Mouse (Mus musculus): ENCODE measurements around the gene Ddit4. TPM values are rescaled to one million over a fixed set of nuclear protein-coding genes. Genes with fewer than 3 reads are reported as not detected.

Gene Ddit4
- total and polyA plus RNA-seq, 3 experiments, result 39.5 to 136 (median 50.6) TPM

GRCm38 (mm10) chr10:59938662-59939061 is 13.0 kb downstream of the Ddit4 start:
- Histone ChIP-seq H3K4me1 (ENCODE audit: control insufficient read depth in 1 of 2, insufficient read depth in 2 of 2) (peaks cover 18 to 49% of the 10 kb centered on the region in 2 experiments), H3K4me3 (replicated peaks in 1 of 3; ENCODE audit: low read depth in 2 of 3, low read length in 2 of 3, poor library complexity in 1 of 3) (no peak overlapping the region), H3K9ac (ENCODE audit: insufficient read depth, low read depth) (no peak overlapping the region), H3K4me2 (ENCODE audit: insufficient read depth, low read depth, poor library complexity, severe bottlenecking) (no peak overlapping the region), H3K9me3 (replicated peaks; ENCODE audit: low read length) (no peaks in the 10 kb centered on the region), H3K36me3 (replicated peaks in 1 of 2; ENCODE audit: control insufficient read depth in 1 of 2, insufficient read depth in 1 of 2, low read length in 1 of 2) (no peaks in the 10 kb centered on the region), H3K27ac (ENCODE audit: insufficient read depth, low read depth) (no peak overlapping the region), H3K27me3 (replicated peaks) (no peaks in the 10 kb centered on the region), H3K79me2 (replicated peaks; ENCODE audit: control insufficient read depth, extremely low read depth, insufficient read depth, poor library complexity, severe bottlenecking) (no peaks in the 10 kb centered on the region)
- no peak for DNase-seq (ENCODE audit: extremely low read depth)
- in situ Hi-C loops (cut with MboI; ENCODE audit: low pct_ligation_motif_present, low pct_unique_long_range_greater_than_20kb, low sequenced_read_pairs) (no loop called here), dilution Hi-C loops (cut with MboI; ENCODE audit: extremely low pct_ligation_motif_present, extremely low pct_unique_long_range_greater_than_20kb, low sequenced_read_pairs) (no loop called here)
- TF ChIP-seq HCFC1 (IDR thresholded peaks at IDR 0.05; ENCODE audit: low read depth, low read length), result no peak
- no peak for TF ChIP-seq CHD2 (IDR thresholded peaks at IDR 0.05; ENCODE audit: low read length)
- no peak for TF ChIP-seq SIN3A (IDR thresholded peaks at IDR 0.05; ENCODE audit: low read length)
- TF ChIP-seq PAX5 (IDR thresholded peaks at IDR 0.05; ENCODE audit: low read length), result no peak
- no peak for TF ChIP-seq KAT2A (IDR thresholded peaks at IDR 0.05; ENCODE audit: insufficient replicate concordance, low read length)
- no peak for TF ChIP-seq POLR2A (IDR thresholded peaks at IDR 0.05; ENCODE audit: low read depth, low read length)
- TF ChIP-seq BHLHE40 (IDR thresholded peaks at IDR 0.05; ENCODE audit: low read depth, low read length), result no peak
- no peak for TF ChIP-seq USF2 (conservative IDR thresholded peaks at IDR 0.05; ENCODE audit: low read depth, low read length)
- TF ChIP-seq CHD1 (IDR thresholded peaks at IDR 0.05; ENCODE audit: low read depth, low read length), result no peak

- in situ Hi-C loops (cut with MboI; ENCODE audit: low pct_ligation_motif_present, low pct_unique_long_range_greater_than_20kb, low sequenced_read_pairs) (no loop called here), dilution Hi-C loops (cut with MboI; ENCODE audit: extremely low pct_ligation_motif_present, extremely low pct_unique_long_range_greater_than_20kb, low sequenced_read_pairs) (no loop called here)
- Histone ChIP-seq H3K4me1 (ENCODE audit: control insufficient read depth in 1 of 2, insufficient read depth in 2 of 2) (peaks cover 18 to 49% of the 10 kb centered on the region in 2 experiments), H3K27me3 (replicated peaks) (no peaks in the 10 kb centered on the region), H3K36me3 (replicated peaks in 1 of 2; ENCODE audit: control insufficient read depth in 1 of 2, insufficient read depth in 1 of 2, low read length in 1 of 2) (no peaks in the 10 kb centered on the region), H3K9me3 (replicated peaks; ENCODE audit: low read length) (no peaks in the 10 kb centered on the region), H3K4me2 (ENCODE audit: insufficient read depth, low read depth, poor library complexity, severe bottlenecking) (no peak overlapping the region), H3K4me3 (replicated peaks in 1 of 3; ENCODE audit: low read depth in 2 of 3, low read length in 2 of 3, poor library complexity in 1 of 3) (no peak overlapping the region), H3K79me2 (replicated peaks; ENCODE audit: control insufficient read depth, extremely low read depth, insufficient read depth, poor library complexity, severe bottlenecking) (no peaks in the 10 kb centered on the region), H3K27ac (ENCODE audit: insufficient read depth, low read depth) (peak overlapping the region; percentile 73), H3K9ac (ENCODE audit: insufficient read depth, low read depth) (no peak overlapping the region)
- peak; percentile 86 for DNase-seq (ENCODE audit: extremely low read depth)
- TF ChIP-seq CHD2 (IDR thresholded peaks at IDR 0.05; ENCODE audit: low read length), result peak; percentile 70
- peak; percentile 40; the same call in 1 of the 2 replicates for TF ChIP-seq BHLHE40 (IDR thresholded peaks at IDR 0.05; ENCODE audit: low read depth, low read length)
- TF ChIP-seq SIN3A (IDR thresholded peaks at IDR 0.05; ENCODE audit: low read length), result peak; percentile 56; the same call in 1 of the 2 replicates
- TF ChIP-seq ELF1 (IDR thresholded peaks at IDR 0.05; ENCODE audit: low read depth, low read length), result peak; percentile 90
- TF ChIP-seq USF1 (IDR thresholded peaks at IDR 0.05; ENCODE audit: low read depth, low read length), result no peak
- no peak for TF ChIP-seq E2F4 (IDR thresholded peaks at IDR 0.05; ENCODE audit: insufficient replicate concordance, low read depth, low read length)
- peak; percentile 97 for TF ChIP-seq IRF4 (IDR thresholded peaks at IDR 0.05; ENCODE audit: low read depth, low read length)
- peak; percentile 88 for TF ChIP-seq JUND (conservative IDR thresholded peaks at IDR 0.05; ENCODE audit: low read depth, low read length)
- peak; percentile 18; the same call in 1 of the 2 replicates for TF ChIP-seq NELFE (IDR thresholded peaks at IDR 0.05; ENCODE audit: low read depth, low read length)
- 0 out of 2 replicates have a peak, but pooled peaks have one; percentile 38 for TF ChIP-seq MYC (IDR thresholded peaks at IDR 0.05; ENCODE audit: low read depth, low read length)
- TF ChIP-seq POLR2AphosphoS2 (IDR thresholded peaks at IDR 0.05; ENCODE audit: low read depth, low read length), result no peak
- no peak for TF ChIP-seq USF2 (conservative IDR thresholded peaks at IDR 0.05; ENCODE audit: low read depth, low read length)
- no peak for TF ChIP-seq KAT2A (IDR thresholded peaks at IDR 0.05; ENCODE audit: insufficient replicate concordance, low read length)
- TF ChIP-seq ZKSCAN1 (IDR thresholded peaks at IDR 0.05; ENCODE audit: borderline replicate concordance, low read depth, low read length), result no peak
- peak; percentile 67 for TF ChIP-seq MEF2A (IDR thresholded peaks at IDR 0.05; ENCODE audit: borderline replicate concordance, low read depth, low read length)
- no peak for TF ChIP-seq ZNF384 (IDR thresholded peaks at IDR 0.05; ENCODE audit: low read depth, low read length)
- no peak for TF ChIP-seq ZC3H11A (IDR thresholded peaks at IDR 0.05; ENCODE audit: low read depth, low read length)
- no peak for TF ChIP-seq CTCF (conservative IDR thresholded peaks at IDR 0.05 in 1 of 2, IDR thresholded peaks at IDR 0.05 in 1 of 2; ENCODE audit: low read depth in 2 of 2, low read length in 2 of 2)
- TF ChIP-seq ETS1 (conservative IDR thresholded peaks at IDR 0.05; ENCODE audit: low read depth, low read length), result peak; percentile 86
- TF ChIP-seq EP300 (IDR thresholded peaks at IDR 0.05; ENCODE audit: low read length), result peak; percentile 90
- peak; percentile 72 for TF ChIP-seq MXI1 (IDR thresholded peaks at IDR 0.05; ENCODE audit: low read depth, low read length)
- TF ChIP-seq GABPA (IDR thresholded peaks at IDR 0.05; ENCODE audit: insufficient replicate concordance, low read depth, low read length), result no peak
- no peak for TF ChIP-seq TBP (conservative IDR thresholded peaks at IDR 0.05; ENCODE audit: low read depth, low read length)
- no peak for TF ChIP-seq PAX5 (IDR thresholded peaks at IDR 0.05; ENCODE audit: low read length)
- no peak; the same call in 1 of the 2 replicates for TF ChIP-seq RAD21 (IDR thresholded peaks at IDR 0.05; ENCODE audit: low read depth, low read length)
- peak; percentile 69 for TF ChIP-seq MAZ (IDR thresholded peaks at IDR 0.05; ENCODE audit: low read depth, low read length)
- TF ChIP-seq UBTF (IDR thresholded peaks at IDR 0.05; ENCODE audit: low read depth, low read length), result no peak
- TF ChIP-seq POLR2A (IDR thresholded peaks at IDR 0.05; ENCODE audit: low read depth, low read length), result no peak
Observed at GRCm38 (mm10) chr10:59936058-59936856, 15.4 kb downstream of the Ddit4 start.
